Mouse (Mus musculus): ENCODE data around the gene Pxk.
A peak's percentile ranks its signal among the peaks of the same experiment; 100 is the strongest.

Gene Pxk

GRCm38 (mm10) chr14:8097978-8098686 lies at the start of gene Pxk:
Pxk (plus strand) TSS chr14:8098211.
- peak; percentile 85 to 95 for DNase-seq (ENCODE audit: low spot score in 2 of 2)

DNA sequence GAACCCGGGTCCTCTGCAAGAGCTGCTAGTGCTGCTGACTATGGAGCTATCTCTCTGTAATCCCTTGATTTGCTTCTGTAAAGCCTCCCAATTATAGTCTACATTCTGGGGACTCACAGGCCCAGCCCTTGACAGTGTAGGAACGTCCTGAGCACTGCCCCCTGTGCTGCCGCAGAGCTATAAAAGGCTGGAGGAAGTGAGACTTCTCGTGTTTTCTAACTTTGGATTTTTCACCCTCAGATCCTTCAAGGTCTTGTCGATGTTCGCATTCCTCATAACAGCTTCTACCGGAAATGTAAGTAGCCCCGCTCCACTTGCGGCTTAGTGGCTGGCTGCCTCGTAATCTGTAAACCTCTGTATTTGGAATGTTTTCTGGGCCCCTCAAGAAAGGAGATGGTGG lies 48.7 kb upstream of the Pxk start:
- DNase-seq (ENCODE audit: low spot score in 2 of 2): no peak

- DNase-seq (ENCODE audit: low spot score in 2 of 2): no peak
These were observed 46.1 kb upstream of the Pxk start for GRCm38 (mm10) chr14:8051869-8052268.

GRCm38 (mm10) chr14:8052661-8053060 lies 45.4 kb upstream of the Pxk start:
- DNase-seq (ENCODE audit: low spot score in 2 of 2): no peak

GRCm38 (mm10) chr14:8054310-8055102 lies 43.5 kb upstream of the Pxk start:
- DNase-seq (ENCODE audit: low spot score in 2 of 2): no peak

GRCm38 (mm10) chr14:8056076-8056475 lies 41.9 kb upstream of the Pxk start:
- no peak for DNase-seq (ENCODE audit: low spot score in 2 of 2)

GRCm38 (mm10) chr14:8059938-8060337 lies 38.1 kb upstream of the Pxk start:
- no peak for DNase-seq (ENCODE audit: low spot score in 2 of 2)

GRCm38 (mm10) chr14:8062076-8062475 lies 35.9 kb upstream of the Pxk start:
- DNase-seq (ENCODE audit: low spot score in 2 of 2): no peak

- DNase-seq (ENCODE audit: low spot score in 2 of 2): no peak
These were observed 35.3 kb upstream of the Pxk start for GRCm38 (mm10) chr14:8062537-8063301.

GRCm38 (mm10) chr14:8063835-8064785 lies 33.9 kb upstream of the Pxk start:
- DNase-seq (ENCODE audit: low spot score in 2 of 2): no peak

GRCm38 (mm10) chr14:8080165-8080679 lies 17.8 kb upstream of the Pxk start, which contains the start of gene Rpp14:
Rpp14 (plus strand) TSS chr14:8080367.
- DNase-seq (ENCODE audit: low spot score in 2 of 2): peak; percentile 93 to 97

DNA sequence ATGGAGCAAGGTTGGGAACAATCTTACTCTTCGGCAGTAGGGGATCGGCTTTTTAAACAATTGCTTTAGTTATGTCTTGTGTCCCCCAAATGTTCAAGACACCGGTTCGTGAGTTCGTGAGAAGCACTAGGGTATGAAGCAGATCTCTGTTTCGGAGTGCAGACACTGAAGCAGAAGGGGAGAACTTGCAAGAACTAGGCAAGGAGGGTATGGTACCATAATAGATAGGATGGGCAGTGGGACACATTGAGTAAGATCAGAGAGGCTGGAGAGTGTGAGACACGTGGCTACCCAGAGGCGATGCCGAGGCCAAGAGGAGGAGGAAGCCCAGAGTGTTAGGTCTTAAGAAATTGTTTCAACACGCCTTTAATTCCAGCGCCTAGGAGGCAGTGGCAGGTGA lies 17.3 kb upstream of the Pxk start:
- DNase-seq (ENCODE audit: low spot score in 2 of 2): peak; percentile 29 to 34

DNA sequence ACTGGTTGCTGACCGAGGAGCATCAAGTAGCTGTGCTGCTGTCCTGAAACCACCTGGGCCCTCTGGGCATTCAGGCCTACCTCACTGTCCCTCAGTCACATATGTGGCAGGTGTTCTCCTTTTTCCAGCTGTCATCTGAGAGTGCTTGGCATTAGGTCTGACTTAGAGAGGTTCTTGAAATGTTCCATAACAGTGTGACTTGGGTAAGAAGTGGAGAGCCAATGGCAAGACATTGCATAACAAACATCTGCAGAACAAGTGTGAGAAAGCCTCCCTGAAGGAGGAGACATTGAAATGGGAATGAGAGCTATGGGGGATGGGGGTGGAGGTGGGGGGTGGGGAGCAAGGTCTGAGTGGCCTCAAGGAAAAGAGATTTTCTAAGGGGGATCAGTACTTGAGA lies 15.1 kb upstream of the Pxk start:
- DNase-seq (ENCODE audit: low spot score in 2 of 2): no peak

DNA sequence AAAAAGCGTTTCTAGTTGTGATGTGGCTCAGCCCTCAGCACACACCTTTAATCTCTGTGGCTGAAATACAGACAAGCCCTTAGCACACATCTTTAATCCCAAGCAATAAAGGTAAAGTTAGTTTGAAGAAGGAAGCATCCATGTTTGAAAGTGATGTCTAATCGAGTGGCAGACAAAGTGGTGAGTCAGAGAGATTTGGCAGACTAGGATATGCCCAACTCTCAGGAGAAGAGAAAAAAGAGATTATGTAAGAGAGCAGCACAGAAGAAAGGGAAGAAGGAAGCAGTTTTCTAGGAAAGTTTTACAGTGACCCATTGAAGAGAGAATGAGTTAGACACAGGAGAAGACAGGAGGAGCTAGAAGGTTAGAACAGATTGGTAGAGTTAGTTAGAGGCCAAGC lies 9.0 kb upstream of the Pxk start:
- DNase-seq (ENCODE audit: low spot score in 2 of 2): no peak

- no peak for DNase-seq (ENCODE audit: low spot score in 2 of 2)
These were observed 5.4 kb upstream of the Pxk start for GRCm38 (mm10) chr14:8092573-8092972.

GRCm38 (mm10) chr14:8093427-8093826 lies 4.6 kb upstream of the Pxk start:
- no peak for DNase-seq (ENCODE audit: low spot score in 2 of 2)

DNA sequence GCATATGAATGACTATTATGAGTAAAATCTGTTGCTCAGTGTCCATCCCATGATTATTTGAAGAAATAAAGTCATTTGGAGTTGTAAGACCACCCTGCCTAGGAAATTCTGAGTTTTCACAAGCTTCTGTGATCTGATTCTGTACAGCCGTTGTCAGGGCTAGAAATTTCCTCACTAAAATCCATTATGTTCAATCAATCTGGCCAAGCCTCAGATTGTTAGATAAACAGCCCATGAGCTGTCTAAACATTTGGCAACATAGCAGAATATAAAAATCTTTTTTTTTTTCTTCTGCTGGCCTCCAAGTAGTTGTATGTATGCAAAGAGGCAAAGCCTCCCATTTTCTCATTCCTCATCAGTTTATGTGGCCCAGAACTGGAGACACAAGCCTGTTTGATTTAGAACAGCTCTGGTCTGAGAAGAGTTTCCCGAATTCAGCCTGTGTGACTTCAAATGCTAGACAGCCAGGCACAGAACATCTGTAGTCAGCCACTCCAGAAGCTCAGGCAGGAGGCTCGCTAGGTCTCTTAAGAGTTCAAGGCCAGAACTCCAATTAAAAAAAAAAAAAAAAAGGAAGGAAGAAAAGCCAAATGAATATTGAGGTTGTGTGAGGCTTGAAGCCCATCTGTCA lies 3.0 kb upstream of the Pxk start:
- no peak for DNase-seq (ENCODE audit: low spot score in 2 of 2)

GRCm38 (mm10) chr14:8095562-8095950 lies 2.5 kb upstream of the Pxk start:
- DNase-seq (ENCODE audit: low spot score in 2 of 2): no peak

- no peak for DNase-seq (ENCODE audit: low spot score in 2 of 2)
These were observed 630 bp downstream of the Pxk start for GRCm38 (mm10) chr14:8098687-8098995.

DNA sequence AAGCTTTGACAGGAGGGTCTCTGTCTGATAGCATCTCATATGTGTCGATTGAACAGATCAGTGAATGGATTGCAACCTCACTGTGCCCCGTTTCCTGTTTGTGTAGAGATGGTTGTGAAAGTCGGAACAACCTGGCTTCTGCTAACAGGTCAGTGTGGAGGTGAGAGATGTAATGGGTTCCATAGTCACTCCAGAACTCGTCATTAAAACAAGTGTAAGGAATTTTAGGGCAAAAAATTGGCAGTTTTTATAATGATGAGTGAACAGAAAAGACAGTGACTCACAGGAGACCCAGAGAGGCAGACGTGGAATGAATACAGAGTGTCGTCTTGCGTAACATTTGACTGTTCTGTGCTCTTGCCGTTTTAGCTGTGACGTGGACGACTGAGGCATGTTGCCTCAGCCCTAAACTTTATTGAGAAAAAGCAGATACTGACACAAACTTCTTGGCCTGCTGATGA lies 1.6 kb downstream of the Pxk start:
- DNase-seq (ENCODE audit: low spot score in 2 of 2): no peak

DNA sequence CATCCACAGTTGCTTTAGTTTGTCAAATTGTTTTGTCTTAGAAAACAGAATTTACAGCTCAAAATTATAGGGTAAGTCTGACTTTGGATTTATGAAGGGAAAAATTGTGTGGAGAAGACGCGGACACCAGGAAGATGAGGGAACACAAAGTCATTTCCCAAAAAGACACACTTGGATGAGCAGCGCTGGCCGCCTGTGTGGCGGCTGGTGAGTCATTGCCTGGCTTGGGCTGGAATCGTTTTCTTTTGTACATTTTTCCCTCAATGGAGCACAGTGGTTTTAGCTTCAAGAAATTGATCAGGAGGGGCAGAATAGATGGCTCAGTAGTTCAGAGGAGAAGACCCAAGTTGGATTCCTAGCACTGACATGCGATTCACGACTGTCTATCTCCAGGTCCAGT lies 3.9 kb downstream of the Pxk start:
- no peak for DNase-seq (ENCODE audit: low spot score in 2 of 2)
